Mouse (Mus musculus) lung, adult 2 months (tissue): Measurements from ENCODE around the gene Dcaf1.

Source experiments
- CTCF ChIP-seq: fragments of 200-500 bp; IDR thresholded peaks from 2 replicates; pipeline ENCODE4 v1.5.1; 2011; ENCODE audit warnings: mild to moderate bottlenecking, low read length, control low read depth; ENCODE audit not compliant: insufficient read depth
- POLR2A ChIP-seq: fragments of 200-500 bp; IDR thresholded peaks from 2 replicates; pipeline ENCODE4 v1.6.1; 2011; ENCODE audit warnings: low read depth, mild to moderate bottlenecking, control low read depth, low read length, borderline replicate concordance; ENCODE audit errors: extremely low read depth

GRCm38 (mm10) chr9:106787979-106788811 lies 33.5 kb upstream of the Dcaf1 start:
- TF ChIP-seq POLR2A = no peak
- no peak for TF ChIP-seq CTCF
